Mouse (Mus musculus): Measurements from ENCODE around the gene Hnf4a. TPM values are rescaled to one million over a fixed set of nuclear protein-coding genes. Genes with fewer than 3 reads are reported as not detected.
A peak's percentile ranks its signal among the peaks of the same experiment; 100 is the strongest.

Hnf4a gene
- total RNA-seq, 2 experiments from 2014 or later = not detected

GRCm38 (mm10) chr2:163490656-163491055, 16.0 kb upstream of the Hnf4a start:
- no peak for DNase-seq (ENCODE audit: low spot score in 2 of 2)

GRCm38 (mm10) chr2:163491351-163491750, 15.3 kb upstream of the Hnf4a start:
- DNase-seq (ENCODE audit: low spot score in 2 of 2) = peak; percentile 35

- no peak for DNase-seq (ENCODE audit: low spot score in 2 of 2)
Observed at GRCm38 (mm10) chr2:163492018-163492417, 14.6 kb upstream of the Hnf4a start, which contains the start of gene R3hdml. R3hdml (plus strand) TSS chr2:163492318.

- no peak for DNase-seq (ENCODE audit: low spot score in 2 of 2)
Observed at GRCm38 (mm10) chr2:163493031-163493430, 13.6 kb upstream of the Hnf4a start.

GRCm38 (mm10) chr2:163493976-163494375, 12.6 kb upstream of the Hnf4a start:
- DNase-seq (ENCODE audit: low spot score in 2 of 2) = no peak

- DNase-seq (ENCODE audit: low spot score in 2 of 2) = no peak
Observed at GRCm38 (mm10) chr2:163494456-163494855, 12.2 kb upstream of the Hnf4a start.

- no peak for DNase-seq (ENCODE audit: low spot score in 2 of 2)
Observed at GRCm38 (mm10) chr2:163502219-163502618, 4.4 kb upstream of the Hnf4a start.

- DNase-seq (ENCODE audit: low spot score in 2 of 2) = no peak
Observed at GRCm38 (mm10) chr2:163503191-163503590, 3.4 kb upstream of the Hnf4a start.

GRCm38 (mm10) chr2:163525761-163526243, 19.2 kb downstream of the Hnf4a start:
- DNase-seq (ENCODE audit: low spot score in 2 of 2) = no peak

GRCm38 (mm10) chr2:163527497-163527896, 20.9 kb downstream of the Hnf4a start:
- no peak for DNase-seq (ENCODE audit: low spot score in 2 of 2)

GRCm38 (mm10) chr2:163530418-163530817, 23.8 kb downstream of the Hnf4a start:
- DNase-seq (ENCODE audit: low spot score in 2 of 2) = no peak

GRCm38 (mm10) chr2:163531917-163532316, 25.3 kb downstream of the Hnf4a start:
- DNase-seq (ENCODE audit: low spot score in 2 of 2) = peak; percentile 83 to 86

- DNase-seq (ENCODE audit: low spot score in 2 of 2) = no peak
Observed at GRCm38 (mm10) chr2:163533226-163533625, 26.6 kb downstream of the Hnf4a start.

GRCm38 (mm10) chr2:163534958-163535524, 28.4 kb downstream of the Hnf4a start:
- DNase-seq (ENCODE audit: low spot score in 2 of 2) = peak; percentile 94 to 96

- no peak for DNase-seq (ENCODE audit: low spot score in 2 of 2)
Observed at GRCm38 (mm10) chr2:163537443-163537842, 30.8 kb downstream of the Hnf4a start.

- DNase-seq (ENCODE audit: low spot score in 2 of 2) = no peak
Observed at GRCm38 (mm10) chr2:163538410-163538809, 31.8 kb downstream of the Hnf4a start.

- no peak for DNase-seq (ENCODE audit: low spot score in 2 of 2)
Observed at GRCm38 (mm10) chr2:163539321-163540040, 32.9 kb downstream of the Hnf4a start.

- no peak for DNase-seq (ENCODE audit: low spot score in 2 of 2)
Observed at GRCm38 (mm10) chr2:163540231-163541117, 33.9 kb downstream of the Hnf4a start.

- DNase-seq (ENCODE audit: low spot score in 2 of 2) = no peak
Observed at GRCm38 (mm10) chr2:163541568-163542182, 35.1 kb downstream of the Hnf4a start.

GRCm38 (mm10) chr2:163542674-163543073, 36.1 kb downstream of the Hnf4a start:
- DNase-seq (ENCODE audit: low spot score in 2 of 2) = no peak

GRCm38 (mm10) chr2:163546623-163547318, 40.2 kb downstream of the Hnf4a start:
- no peak for DNase-seq (ENCODE audit: low spot score in 2 of 2)

All from layer of hippocampus, postnatal 10 days (tissue).